Mouse (Mus musculus) thymus, postnatal 4 days (tissue): ENCODE results near the gene Olfr544.
"Not testable (repeated sequence)": the region's sequence is repeated elsewhere in the genome, so short reads cannot be mapped to it uniquely, and the experiment has no call there.

ENCODE experiments used
- DNase-seq: peaks from one replicate; pipeline ENCODE4 v3.0.0; 2021

Gene Olfr544

DNA sequence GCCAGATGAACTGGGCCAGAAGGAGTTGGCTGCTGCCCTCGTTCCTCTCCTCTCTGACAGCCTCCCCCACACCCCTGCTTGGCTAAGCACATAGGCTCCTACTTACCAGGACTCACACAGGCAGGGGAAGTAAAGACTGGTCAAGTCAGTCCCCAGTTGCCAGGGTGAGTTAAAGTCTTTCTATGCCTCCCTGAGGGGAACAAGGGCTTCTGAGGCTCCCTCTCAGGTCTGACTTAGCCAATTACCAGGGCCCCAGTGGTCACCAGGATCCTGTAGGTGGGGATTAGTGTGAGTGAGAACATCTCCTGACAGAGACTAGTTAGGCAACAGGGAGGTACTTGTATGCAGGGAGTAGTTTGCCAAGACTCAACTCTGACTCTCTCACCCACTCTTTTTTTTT, at the start of gene Olfr544:
Olfr544 (minus strand) TSS at position 153 of the 400 bp plus-strand sequence.
- no peak for DNase-seq

GRCm38 (mm10) chr7:102534449-102534848, 46.3 kb upstream of the Olfr544 start, which contains the start of gene Olfr547:
Gene Olfr547 (plus strand): TSS chr7:102534749.
- no peak for DNase-seq

DNA sequence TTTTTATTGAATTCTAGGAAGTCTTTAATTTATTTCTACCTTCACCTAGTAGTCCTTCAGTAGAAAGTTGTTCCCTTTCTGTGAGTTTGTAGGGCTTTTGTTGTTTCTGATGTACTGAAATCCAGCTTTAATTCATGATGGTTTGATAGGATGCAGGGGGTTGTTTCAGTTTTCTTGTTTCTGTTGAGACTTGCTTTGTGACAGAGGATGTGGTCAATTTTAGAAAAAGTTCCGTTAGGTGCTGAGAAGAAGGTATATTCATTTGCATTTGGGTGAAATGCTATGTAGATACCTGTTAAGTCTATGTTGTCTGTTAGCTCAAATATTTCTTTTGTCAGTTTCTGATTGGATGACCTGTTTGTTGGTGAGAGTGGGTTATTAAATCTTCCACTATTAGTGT, 40.9 kb upstream of the Olfr544 start:
- DNase-seq = no peak

- DNase-seq = no peak
Measured at GRCm38 (mm10) chr7:102517051-102517335, 28.9 kb upstream of the Olfr544 start.

DNA sequence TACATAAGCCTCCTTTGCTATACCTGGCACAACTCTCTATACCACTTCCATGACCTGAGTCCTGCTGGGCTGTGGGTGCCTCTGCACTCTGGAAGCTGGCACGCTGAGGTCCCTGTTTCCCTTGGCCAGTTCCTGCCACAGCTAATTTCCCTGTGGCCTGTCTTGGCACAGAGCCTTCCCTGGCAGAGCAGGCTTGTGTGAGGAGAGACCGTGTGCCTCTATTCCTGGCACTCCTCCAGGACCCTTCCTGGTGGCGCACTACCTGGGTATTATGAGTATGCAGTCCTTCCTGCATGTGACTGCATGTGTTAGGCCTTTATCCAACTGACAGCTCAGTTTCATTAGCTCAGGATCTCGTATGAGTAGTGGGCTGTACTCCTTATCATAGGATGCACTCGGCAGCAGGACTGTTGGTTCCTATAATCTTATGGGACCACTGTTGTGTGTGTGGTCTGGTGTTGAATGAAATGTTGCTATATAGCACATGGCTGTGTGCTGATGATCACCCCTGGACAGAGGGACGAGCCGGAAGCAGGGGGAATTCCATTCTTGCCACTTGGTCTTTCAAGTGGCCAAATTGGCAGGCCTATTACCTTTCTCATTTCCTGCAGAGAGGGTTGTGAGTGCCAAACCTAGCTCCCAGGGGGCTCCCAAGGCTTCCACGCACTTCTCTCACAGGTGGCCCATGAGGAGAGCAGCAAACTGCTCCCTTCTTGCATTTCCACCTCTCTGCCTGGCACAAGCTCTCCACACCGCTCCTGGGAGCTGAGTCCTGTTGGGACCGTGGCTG, 28.3 kb upstream of the Olfr544 start:
- DNase-seq = no peak

DNA sequence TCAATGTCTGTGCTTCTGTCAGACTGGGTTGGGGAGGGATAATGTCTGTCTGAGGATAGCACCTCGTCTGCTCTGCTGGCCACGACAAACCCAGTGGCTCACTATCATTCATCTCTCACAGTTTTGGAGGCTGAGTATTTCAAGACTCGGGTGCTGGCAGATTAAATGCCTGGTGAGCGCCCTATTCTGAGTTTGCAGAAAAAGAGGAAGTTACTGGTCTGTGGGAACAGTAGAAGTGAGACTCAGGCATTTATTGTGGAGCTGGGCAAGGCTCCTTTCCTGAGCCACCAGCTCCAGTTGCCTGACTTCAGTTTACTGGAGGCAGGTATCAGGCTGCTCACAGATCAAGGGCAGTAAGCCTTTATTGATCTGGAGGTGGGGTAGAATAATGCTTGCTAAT, 26.0 kb upstream of the Olfr544 start:
- no peak for DNase-seq

- DNase-seq = peak; percentile 98
Measured at GRCm38 (mm10) chr7:102512814-102513435, 24.8 kb upstream of the Olfr544 start.

DNA sequence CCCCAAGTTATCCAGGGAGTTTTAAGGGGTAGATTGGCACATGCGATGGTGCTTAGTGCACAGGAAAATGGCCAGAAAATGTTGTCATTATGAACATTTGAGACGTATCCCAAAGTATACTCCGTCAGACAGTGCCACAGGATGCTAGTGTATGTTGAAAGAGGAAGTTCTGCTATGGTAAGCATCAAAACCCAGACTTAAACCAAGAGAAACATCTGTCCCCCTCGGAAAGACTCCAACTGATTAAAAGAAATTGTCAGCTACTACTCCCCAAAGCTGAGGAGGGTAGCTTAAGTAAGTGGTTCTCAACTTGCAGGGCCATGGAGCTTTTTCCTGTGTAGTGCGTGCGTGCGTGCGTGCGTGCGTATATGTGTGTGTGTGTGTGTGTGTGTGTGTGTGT, 23.8 kb upstream of the Olfr544 start:
- DNase-seq = no peak

DNA sequence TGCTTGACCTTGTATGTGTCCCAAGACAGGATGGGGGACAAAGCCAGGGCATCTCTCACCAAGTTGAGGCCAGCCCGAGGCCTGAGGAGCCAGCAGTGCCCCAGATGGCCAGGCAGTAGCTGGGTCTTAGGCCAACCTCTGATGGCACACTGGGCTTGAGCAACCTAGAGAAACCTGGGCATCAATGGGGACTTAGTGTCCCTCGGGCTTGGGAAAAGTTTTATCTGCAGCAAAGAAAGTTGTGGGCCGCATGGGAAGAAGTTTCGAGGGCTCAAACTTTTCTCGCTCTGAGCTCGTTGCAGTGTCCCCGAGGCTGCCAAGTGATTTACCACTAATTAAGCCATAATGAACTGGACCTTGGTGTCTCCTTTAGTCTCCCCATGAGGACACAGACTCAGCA, 21.6 kb upstream of the Olfr544 start:
- no peak for DNase-seq

- DNase-seq = no peak
Measured at GRCm38 (mm10) chr7:102508666-102509065, 20.6 kb upstream of the Olfr544 start.

- no peak for DNase-seq
Measured at GRCm38 (mm10) chr7:102508066-102508465, 20.0 kb upstream of the Olfr544 start.

GRCm38 (mm10) chr7:102506848-102507247, 18.7 kb upstream of the Olfr544 start:
- DNase-seq = peak; percentile 78

DNA sequence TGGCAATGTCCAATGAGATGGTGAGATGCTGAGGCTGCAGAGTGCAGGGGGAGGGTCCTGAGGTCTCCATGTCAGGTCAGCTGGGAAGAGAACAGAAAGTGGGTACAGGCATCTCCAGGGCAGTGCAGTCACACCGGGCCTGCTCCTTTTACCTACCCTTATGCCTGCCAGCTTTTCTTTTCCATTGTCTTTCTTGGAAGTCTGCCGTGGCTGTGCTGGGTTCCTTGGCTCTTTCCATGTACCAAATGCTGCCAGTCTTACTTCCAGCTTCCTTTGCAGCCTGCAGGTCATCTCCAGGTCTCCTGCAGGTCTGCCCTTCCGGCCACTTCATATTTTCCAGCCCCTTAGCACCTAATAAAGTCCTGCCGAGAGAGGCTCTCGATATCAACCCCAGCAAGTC, 13.9 kb upstream of the Olfr544 start:
- no peak for DNase-seq

DNA sequence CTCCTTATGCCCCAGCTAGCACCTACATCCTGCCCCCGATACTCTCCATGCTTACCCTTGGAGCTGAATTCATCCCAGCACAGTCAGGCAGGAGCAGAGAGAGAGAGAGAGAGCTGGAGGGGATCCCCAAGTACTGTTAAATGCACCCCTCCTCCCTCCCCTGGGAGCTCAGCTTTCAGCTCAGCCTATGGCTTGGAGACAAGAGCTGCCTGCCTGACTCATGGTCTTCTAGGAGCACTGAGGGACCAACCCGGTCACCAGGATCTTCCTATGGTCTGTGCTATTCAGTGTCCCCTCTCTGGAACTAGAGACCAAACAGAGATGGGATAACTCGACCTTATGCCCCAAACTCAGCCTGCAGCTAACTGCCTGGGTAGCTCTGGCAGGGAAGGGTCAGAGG, 11.4 kb upstream of the Olfr544 start, which contains the start of gene Olfr545:
Olfr545 (minus strand) TSS at position 101 of the 400 bp plus-strand sequence.
- no peak for DNase-seq

GRCm38 (mm10) chr7:102494416-102494815, 6.3 kb upstream of the Olfr544 start:
- not testable (repeated sequence) for DNase-seq

DNA sequence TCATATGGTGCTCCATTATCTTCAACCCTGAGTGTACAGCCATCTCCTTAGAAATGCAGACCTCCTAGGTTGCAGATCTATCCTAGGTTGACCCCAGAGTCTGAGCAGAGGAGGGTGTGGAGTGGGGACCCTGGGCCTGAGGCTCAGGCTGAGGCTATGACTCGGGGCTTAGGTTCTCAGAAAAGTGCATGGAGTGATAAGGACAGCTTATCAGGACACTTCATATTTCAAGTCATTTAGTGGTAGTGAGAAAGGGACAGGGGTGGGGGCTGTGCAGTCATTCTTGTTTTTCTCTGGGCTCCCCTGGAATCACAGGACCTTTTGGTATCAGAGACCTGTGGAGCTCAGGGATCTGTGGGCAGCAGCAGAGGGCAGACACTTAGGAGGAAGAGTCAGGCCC, 2.0 kb downstream of the Olfr544 start:
- DNase-seq = no peak

GRCm38 (mm10) chr7:102484766-102485165, 3.3 kb downstream of the Olfr544 start:
- DNase-seq = not testable (repeated sequence)

- no peak for DNase-seq
Measured at GRCm38 (mm10) chr7:102483665-102484064, 4.4 kb downstream of the Olfr544 start.

DNA sequence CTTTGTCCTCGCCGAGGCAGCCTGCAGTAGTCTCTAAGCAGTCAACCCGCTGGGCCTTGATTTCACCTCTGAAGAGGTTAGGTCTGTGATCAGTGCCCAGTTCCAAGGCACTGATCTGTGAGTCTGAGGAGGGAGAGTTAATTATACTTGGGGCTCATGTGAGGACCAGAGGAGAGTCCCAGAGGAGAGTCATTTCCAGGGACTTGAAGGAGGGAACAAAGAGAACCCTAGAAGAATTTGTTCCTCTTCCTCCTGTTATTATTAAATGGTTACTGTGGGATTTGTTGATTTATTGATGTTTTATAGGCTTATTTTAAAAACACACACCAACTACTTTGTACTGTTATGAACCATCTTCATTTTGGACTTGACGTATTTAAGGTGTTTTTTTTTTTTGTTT, 6.5 kb downstream of the Olfr544 start, which contains the start of gene Olfr543:
Olfr543 (minus strand) TSS at position 101 of the 400 bp plus-strand sequence.
- DNase-seq = no peak

GRCm38 (mm10) chr7:102480821-102481220, 7.3 kb downstream of the Olfr544 start:
- DNase-seq = no peak

- DNase-seq = no peak
Measured at GRCm38 (mm10) chr7:102479368-102480078, 8.6 kb downstream of the Olfr544 start.

DNA sequence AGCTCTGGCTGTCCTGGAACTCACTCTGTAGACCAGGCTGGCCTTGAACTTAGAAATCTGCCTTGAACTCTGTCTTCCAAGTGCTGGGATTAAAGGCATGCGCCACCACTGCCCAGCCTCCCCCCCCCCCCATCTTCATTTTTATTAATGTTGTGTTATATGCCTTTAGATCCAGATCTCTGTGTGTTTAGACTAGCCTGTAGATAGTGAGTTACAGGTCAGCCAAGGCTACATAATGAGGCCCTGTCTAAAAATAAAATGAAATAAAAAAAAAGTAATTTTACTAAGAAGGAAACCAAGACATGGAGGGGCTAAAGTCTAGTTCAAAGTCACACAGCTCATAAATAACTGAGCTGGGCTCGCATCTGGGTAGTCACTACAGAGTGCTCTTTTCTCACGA, 9.2 kb downstream of the Olfr544 start:
- DNase-seq = no peak

- no peak for DNase-seq
Measured at GRCm38 (mm10) chr7:102478425-102478824, 9.7 kb downstream of the Olfr544 start.

DNA sequence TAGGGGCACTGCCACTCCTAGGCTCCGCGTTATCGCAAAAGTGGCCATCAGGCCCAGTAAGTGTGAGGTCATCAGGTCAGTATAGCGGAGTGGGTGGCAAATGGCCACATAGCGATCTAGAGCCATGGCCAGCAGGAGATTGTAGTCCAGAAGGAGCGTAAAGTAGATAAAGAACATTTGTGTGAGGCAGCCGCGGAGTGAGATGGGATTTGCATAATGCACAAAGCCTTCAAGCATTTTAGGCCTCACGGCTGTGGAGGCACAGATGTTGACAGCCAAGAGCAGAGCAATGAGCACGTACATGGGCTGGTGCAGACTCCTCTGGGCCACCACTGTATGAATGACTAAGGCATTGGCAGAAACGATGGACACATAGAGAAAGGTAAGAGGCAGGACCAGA, 10.7 kb downstream of the Olfr544 start:
- DNase-seq = no peak
